Mouse (Mus musculus) hindbrain, embryonic 13.5 days (tissue): ENCODE results near the gene Rps8. TPM values are rescaled to one million over a fixed set of nuclear protein-coding genes. Genes with fewer than 3 reads are reported as not detected.

Experiments
- ATAC-seq: fragments of 200-750 bp; cut with Nextera tagmentation; 2 replicates; pipeline ENCODE4 v1.8.0; 2017; ENCODE audit warnings: moderate TSS enrichment; ENCODE audit not compliant: low FRiP score
- H3K27ac ChIP-seq: fragments of 300-500 bp; sonication (generic); 2 replicates; pipeline ENCODE4 v1.5.1; 2015; ENCODE audit warnings: inconsistent platforms, mild to moderate bottlenecking, moderate library complexity
- H3K27me3 ChIP-seq: fragments of 300-500 bp; sonication (generic); 2 replicates; pipeline ENCODE4 v1.6.1; 2015; ENCODE audit warnings: mild to moderate bottlenecking, inconsistent platforms
- H3K36me3 ChIP-seq: fragments of 300-500 bp; sonication (generic); 2 replicates; pipeline ENCODE4 v1.6.1; 2015; ENCODE audit warnings: mild to moderate bottlenecking, inconsistent platforms
- H3K4me1 ChIP-seq: fragments of 300-500 bp; sonication (generic); replicated peaks from 2 replicates; pipeline ENCODE4 v1.6.1; 2015; ENCODE audit warnings: inconsistent platforms
- H3K4me2 ChIP-seq: fragments of 300-500 bp; sonication (generic); 2 replicates; pipeline ENCODE4 v1.6.1; 2015; ENCODE audit warnings: inconsistent platforms, mild to moderate bottlenecking, moderate library complexity
- H3K4me3 ChIP-seq: fragments of 300-500 bp; sonication (generic); 2 replicates; pipeline ENCODE4 v1.5.1; 2015; ENCODE audit warnings: mild to moderate bottlenecking, inconsistent platforms
- H3K9ac ChIP-seq: fragments of 300-500 bp; sonication (generic); 2 replicates; pipeline ENCODE4 v1.6.1; 2015; ENCODE audit warnings: mild to moderate bottlenecking, inconsistent platforms
- H3K9me3 ChIP-seq: fragments of 300-500 bp; sonication (generic); 2 replicates; pipeline ENCODE4 v1.6.1; 2016; ENCODE audit warnings: inconsistent platforms
- WGBS: fragments of 180-500 bp; shearing (Covaris S2); methylation state at CpG from one replicate; pipeline ENCODE4 v1.1.7; 2015; 5-methylcytosine and 5-hydroxymethylcytosine counted together
- polyA plus RNA-seq: library from polyadenylated mRNA; unstranded; fragments of >200 nt; fragmentation: Nextera tagmentation; extraction: Ambion mirVana; gene quantifications from 2 replicates; pipeline ENCODE4 v1.2.1, GENCODE M21; 2015

Gene Rps8
- polyA plus RNA-seq, 1 experiment from 2014 or later = 608 TPM

DNA sequence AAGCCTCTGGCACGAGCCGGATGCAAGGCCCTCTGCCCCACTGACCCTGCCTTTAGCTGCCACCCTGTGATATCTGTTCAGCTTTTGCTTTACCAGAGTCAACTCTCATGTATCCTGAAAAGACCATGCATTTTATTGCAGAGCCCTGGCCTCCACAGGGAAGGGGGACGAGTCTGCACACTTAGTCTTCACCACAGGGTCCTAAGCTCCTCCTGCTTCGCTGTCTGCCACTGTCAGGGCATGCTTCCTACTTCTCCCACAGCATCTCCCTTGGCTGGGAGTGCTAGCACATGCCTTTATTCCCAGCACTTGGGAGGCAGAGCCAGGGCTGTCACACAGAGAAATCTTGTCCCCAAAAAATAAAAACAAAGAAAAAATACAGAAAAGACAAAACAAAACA, 5.1 kb upstream of the Rps8 start:
- ATAC-seq = no peak
- H3K27ac ChIP-seq = no peak overlapping the region
- no peaks in the 10 kb centered on the region for H3K27me3 ChIP-seq
- H3K4me3 ChIP-seq = no peak overlapping the region
- H3K4me1 ChIP-seq = no peaks in the 10 kb centered on the region
- peaks cover 11% of the 10 kb centered on the region for H3K36me3 ChIP-seq
- H3K4me2 ChIP-seq = no peak overlapping the region
- WGBS = 70% methylated on average over 4 of the region's 4 CpGs
- H3K9ac ChIP-seq = no peak overlapping the region
- no peaks in the 10 kb centered on the region for H3K9me3 ChIP-seq

DNA sequence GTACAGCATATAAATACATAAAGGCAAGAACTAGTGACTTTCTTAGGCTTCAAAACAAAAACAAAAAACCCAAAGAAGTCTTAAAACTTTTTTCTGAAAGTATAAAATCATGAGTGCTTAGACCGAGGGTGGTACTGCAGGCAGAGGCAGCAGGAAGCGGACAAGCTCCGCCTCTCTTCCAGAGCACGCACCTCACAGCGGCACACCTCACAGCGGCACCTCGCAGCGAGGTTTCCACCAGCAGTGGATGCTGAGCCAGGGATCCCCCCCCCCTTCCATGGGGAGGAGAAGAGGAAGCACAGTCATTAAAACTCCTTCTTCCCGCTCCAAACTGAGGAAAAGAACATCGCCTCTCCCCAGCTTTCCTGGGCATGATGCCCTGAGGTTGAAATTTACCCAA, 3.6 kb upstream of the Rps8 start:
- no peak overlapping the region for H3K9ac ChIP-seq
- no peaks in the 10 kb centered on the region for H3K27me3 ChIP-seq
- no peak for ATAC-seq
- H3K9me3 ChIP-seq = no peaks in the 10 kb centered on the region
- WGBS = 84% methylated on average over 10 of the region's 10 CpGs
- H3K27ac ChIP-seq = no peak overlapping the region
- H3K4me1 ChIP-seq = peaks cover 6% of the 10 kb centered on the region
- no peak overlapping the region for H3K4me2 ChIP-seq
- H3K36me3 ChIP-seq = peaks cover 6% of the 10 kb centered on the region; the same call in 1 of the 2 replicates
- no peak overlapping the region for H3K4me3 ChIP-seq

GRCm38 (mm10) chr4:117156372-117156771, 329 bp upstream of the Rps8 start:
- Histone ChIP-seq H3K4me3 (peak overlapping the region; percentile 92), H3K27me3 (no peaks in the 10 kb centered on the region), H3K9me3 (no peaks in the 10 kb centered on the region), H3K9ac (peak overlapping the region; percentile 99; the same call in 1 of the 2 replicates), H3K4me2 (peak overlapping the region; percentile 97), H3K36me3 (peaks cover 37% of the 10 kb centered on the region), H3K4me1 (peaks cover 27% of the 10 kb centered on the region), H3K27ac (peak overlapping the region; percentile 96)
- no peak for ATAC-seq
- WGBS = 31% methylated on average over 6 of the region's 6 CpGs

DNA sequence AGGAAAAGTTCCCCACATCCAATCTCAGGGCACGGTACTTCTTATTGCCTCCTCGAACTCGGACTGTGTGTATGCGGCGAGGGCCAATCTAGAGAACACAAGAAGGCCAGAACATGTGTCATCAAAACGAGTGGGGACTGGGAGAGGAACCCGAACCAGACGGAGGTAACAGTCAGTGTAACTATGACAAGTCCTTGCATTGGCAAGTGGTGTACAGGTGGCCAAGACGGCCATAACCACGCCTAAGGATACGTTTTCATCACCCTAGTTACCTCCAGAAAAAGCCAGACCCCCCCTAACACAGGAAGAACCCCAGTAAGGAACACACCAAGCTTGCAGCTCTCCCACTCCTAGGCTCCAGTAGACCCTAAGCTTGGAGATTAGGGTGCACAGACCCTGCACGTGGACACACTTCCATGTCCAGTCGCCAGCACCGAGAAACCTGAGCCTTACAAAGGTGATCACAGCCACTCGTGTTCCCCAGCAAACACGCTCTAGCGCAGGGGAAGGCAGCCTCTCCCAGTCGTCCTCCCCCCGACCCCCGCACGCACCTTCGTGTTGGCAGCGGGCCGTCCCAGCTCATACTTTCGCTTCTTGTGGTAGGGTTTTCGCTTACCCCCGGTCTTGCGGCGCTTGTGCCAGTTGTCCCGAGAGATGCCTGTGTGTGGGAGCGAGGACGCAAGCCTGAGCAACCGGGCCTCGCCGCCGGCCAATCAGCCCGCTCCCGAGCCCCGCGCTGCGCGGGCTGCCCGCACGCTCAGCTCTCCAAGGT, 837 bp downstream of the Rps8 start:
- no peaks in the 10 kb centered on the region for H3K9me3 ChIP-seq
- H3K4me1 ChIP-seq = peaks cover 27% of the 10 kb centered on the region
- peak overlapping the region; percentile 99 for H3K9ac ChIP-seq
- H3K36me3 ChIP-seq = peaks cover 49% of the 10 kb centered on the region
- peak overlapping the region; percentile 92 for H3K4me3 ChIP-seq
- ATAC-seq = peak; percentile 36
- no peaks in the 10 kb centered on the region for H3K27me3 ChIP-seq
- H3K4me2 ChIP-seq = peak overlapping the region; percentile 97
- 2% methylated on average over 44 of the region's 44 CpGs for WGBS
- H3K27ac ChIP-seq = peak overlapping the region; percentile 96

DNA sequence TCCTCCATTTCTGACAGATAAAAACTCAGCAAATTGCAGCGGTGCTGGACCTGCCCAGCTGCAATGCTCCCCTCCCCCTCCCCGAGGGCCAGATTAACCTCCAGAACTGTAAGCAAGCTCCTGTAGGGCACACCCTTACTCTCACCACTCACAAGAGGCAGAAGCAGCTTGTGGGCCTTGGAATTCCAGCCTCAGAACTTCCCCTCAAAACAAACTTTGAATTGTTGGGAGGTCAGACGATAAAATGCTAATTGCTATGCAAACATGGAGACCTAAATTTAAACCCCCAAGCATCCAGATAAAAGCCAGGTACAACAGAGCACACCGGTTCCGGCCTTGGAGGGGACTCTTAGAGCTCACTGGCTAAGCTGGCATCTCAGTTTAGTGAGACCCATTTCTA, 3.3 kb downstream of the Rps8 start:
- Histone ChIP-seq H3K4me2 (no peak overlapping the region), H3K36me3 (peaks cover 57% of the 10 kb centered on the region), H3K27me3 (no peaks in the 10 kb centered on the region), H3K27ac (no peak overlapping the region), H3K9me3 (no peaks in the 10 kb centered on the region), H3K4me1 (peaks cover 27% of the 10 kb centered on the region), H3K4me3 (no peak overlapping the region), H3K9ac (0 out of 2 replicates have a peak overlapping the region, but pooled peaks have one; percentile 24)
- ATAC-seq = no peak
- 86% methylated on average over 5 of the region's 5 CpGs for WGBS

DNA sequence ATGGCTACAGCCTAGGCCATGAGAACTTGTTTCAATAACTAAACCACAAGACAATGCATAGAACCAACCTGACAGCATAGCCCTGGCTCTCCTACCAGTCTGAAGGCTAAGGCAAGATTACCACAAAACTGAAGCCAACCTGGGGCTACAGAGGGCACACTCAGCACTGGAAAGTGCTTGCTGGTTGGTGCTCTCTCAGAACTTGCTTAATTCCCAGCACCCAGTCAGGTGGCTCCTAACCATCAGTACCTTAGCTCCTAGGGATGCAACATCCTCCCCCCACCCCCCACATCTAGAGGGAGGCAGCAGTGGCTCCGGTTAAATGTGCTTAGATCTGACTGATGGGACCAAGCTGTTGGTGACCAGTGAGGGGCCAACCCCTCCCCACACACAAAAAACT, 4.6 kb downstream of the Rps8 start:
- ATAC-seq = no peak
- H3K27ac ChIP-seq = no peak overlapping the region
- H3K4me1 ChIP-seq = peaks cover 27% of the 10 kb centered on the region
- no peaks in the 10 kb centered on the region for H3K9me3 ChIP-seq
- no peak overlapping the region for H3K4me2 ChIP-seq
- 79% methylated on average over 1 of the region's 1 CpGs for WGBS
- H3K36me3 ChIP-seq = peaks cover 57% of the 10 kb centered on the region
- H3K4me3 ChIP-seq = no peak overlapping the region
- no peak overlapping the region for H3K9ac ChIP-seq
- H3K27me3 ChIP-seq = no peaks in the 10 kb centered on the region

DNA sequence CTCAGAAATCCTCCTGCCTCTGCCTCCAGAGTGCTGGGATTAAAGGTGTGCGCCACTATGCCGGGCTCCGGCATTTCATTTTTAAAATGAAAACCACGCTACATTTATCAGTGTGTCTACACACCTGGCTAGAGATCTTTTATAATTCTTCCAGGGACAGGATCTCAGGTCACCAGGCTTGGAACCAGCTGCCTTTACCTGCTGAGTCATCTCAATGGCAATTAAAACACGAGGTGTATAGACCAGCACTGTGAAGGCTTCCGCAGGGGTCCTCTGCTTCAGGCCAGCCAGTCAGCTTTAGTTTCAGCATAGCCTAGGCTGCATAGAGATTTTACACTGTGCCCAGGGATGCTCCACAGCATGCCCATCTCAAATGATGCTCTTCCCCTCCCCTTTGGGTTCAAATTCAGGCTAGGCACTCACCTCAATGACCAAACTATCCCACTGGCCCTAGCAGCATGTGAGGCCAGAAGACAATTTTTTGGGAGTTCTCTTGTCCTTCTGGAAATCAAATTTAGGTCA, 5.8 kb downstream of the Rps8 start:
- no peak overlapping the region for H3K4me2 ChIP-seq
- no peak overlapping the region for H3K9ac ChIP-seq
- no peak for ATAC-seq
- no peak overlapping the region for H3K27ac ChIP-seq
- no peaks in the 10 kb centered on the region for H3K9me3 ChIP-seq
- WGBS = 86% methylated on average over 6 of the region's 6 CpGs
- H3K4me1 ChIP-seq = peaks cover 27% of the 10 kb centered on the region
- 0 out of 2 replicates have a peak, but pooled peaks cover 1% of the 10 kb centered on the region for H3K27me3 ChIP-seq
- no peak overlapping the region for H3K4me3 ChIP-seq
- H3K36me3 ChIP-seq = peaks cover 57% of the 10 kb centered on the region

- peaks cover 20% of the 10 kb centered on the region for H3K4me1 ChIP-seq
- no peak overlapping the region for H3K4me2 ChIP-seq
- peaks cover 56% of the 10 kb centered on the region for H3K36me3 ChIP-seq
- 0 out of 2 replicates have a peak overlapping the region, but pooled peaks have one; percentile 5 for H3K27ac ChIP-seq
- 0 out of 2 replicates have a peak, but pooled peaks cover 3% of the 10 kb centered on the region for H3K27me3 ChIP-seq
- 72% methylated on average over 6 of the region's 6 CpGs for WGBS
- no peak for ATAC-seq
- H3K4me3 ChIP-seq = no peak overlapping the region
- H3K9me3 ChIP-seq = no peaks in the 10 kb centered on the region
- no peak overlapping the region for H3K9ac ChIP-seq
Observed at GRCm38 (mm10) chr4:117149291-117150211, 6.5 kb downstream of the Rps8 start.

DNA sequence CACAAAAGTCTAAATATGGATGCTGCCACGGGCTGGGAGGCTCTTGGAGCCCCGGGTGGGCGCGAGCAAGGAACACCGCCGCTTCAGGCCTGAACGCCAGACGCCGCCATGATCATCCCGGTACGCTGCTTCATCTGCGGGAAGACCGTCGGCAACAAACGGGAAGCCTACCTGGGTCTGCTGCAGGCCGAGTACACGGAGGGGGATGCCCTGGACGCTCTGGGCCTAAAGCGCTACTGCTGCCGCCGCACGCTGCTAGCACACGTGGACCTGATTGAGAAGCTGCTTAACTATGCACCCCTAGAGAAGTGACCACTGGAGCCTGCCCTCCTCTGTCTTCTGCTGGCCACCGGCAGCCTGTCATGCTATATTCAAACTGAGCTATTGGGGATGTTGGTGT, 7.2 kb downstream of the Rps8 start:
- Histone ChIP-seq H3K4me2 (no peak overlapping the region), H3K36me3 (peaks cover 48% of the 10 kb centered on the region), H3K9ac (no peak overlapping the region), H3K4me3 (no peak overlapping the region), H3K9me3 (no peaks in the 10 kb centered on the region), H3K27ac (0 out of 2 replicates have a peak overlapping the region, but pooled peaks have one; percentile 5), H3K27me3 (peaks cover 8% of the 10 kb centered on the region; the same call in 1 of the 2 replicates), H3K4me1 (peaks cover 13% of the 10 kb centered on the region)
- 62% methylated on average over 24 of the region's 24 CpGs for WGBS
- no peak for ATAC-seq

DNA sequence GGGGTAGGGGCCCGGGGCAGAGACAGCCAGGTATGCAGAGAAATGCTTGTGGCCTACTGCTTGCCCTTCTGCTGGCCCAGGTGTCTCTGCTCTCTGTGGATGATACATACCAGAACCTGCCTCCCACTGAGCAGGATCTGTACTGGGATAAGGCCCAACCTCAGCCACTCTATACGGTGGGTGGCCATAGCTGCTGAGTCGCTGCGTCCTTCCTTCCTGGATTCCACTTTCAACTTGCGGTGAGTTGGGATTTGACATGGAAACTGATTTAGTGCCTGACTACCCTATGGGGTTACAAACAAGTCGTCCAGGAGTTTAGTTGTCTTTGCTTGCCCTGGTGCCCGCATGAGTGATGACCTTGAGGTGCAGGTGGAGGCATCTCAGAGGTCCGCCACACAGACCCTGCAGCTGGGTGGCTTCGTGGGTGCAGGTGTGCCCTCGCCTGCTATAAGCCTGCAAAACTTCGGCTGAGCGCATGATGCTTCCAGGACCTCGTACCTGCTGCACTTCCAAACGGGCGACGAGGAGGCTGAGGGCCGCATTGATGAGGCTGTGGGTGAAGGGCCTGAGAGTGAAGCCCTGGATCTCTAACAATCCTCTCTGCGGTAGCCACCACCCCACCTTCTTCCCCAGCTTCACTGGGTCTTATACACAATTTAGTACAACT, 7.9 kb downstream of the Rps8 start:
- H3K27me3 ChIP-seq = peaks cover 9% of the 10 kb centered on the region; the same call in 1 of the 2 replicates
- no peaks in the 10 kb centered on the region for H3K9me3 ChIP-seq
- H3K4me1 ChIP-seq = peaks cover 7% of the 10 kb centered on the region
- no peak for ATAC-seq
- 88% methylated on average over 18 of the region's 18 CpGs for WGBS
- H3K27ac ChIP-seq = no peak overlapping the region
- H3K4me2 ChIP-seq = no peak overlapping the region
- H3K36me3 ChIP-seq = peaks cover 42% of the 10 kb centered on the region
- 0 out of 2 replicates have a peak overlapping the region, but pooled peaks have one; percentile 15 for H3K9ac ChIP-seq
- H3K4me3 ChIP-seq = no peak overlapping the region

DNA sequence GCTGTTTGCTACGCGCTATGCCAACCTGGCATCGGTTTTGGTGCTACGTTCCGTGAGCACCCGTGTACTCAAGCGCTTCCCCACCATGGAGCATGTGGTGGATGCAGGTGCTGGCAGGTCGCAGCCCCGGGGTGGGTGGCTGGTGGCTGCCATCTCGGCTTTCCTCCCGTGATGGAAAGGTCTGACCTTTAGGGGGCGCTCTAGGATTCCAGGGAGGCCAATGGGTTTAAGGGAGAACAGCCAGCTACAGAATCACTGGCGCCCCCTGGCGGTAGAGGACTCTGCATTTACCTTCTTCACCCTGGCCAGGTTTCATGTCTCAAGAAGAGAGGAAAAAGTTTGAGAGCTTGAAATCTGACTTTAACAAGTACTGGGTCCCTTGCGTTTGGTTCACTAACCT, 9.9 kb downstream of the Rps8 start:
- peaks cover 24% of the 10 kb centered on the region for H3K36me3 ChIP-seq
- H3K4me1 ChIP-seq = no peaks in the 10 kb centered on the region
- no peak overlapping the region for H3K4me3 ChIP-seq
- no peaks in the 10 kb centered on the region for H3K9me3 ChIP-seq
- H3K4me2 ChIP-seq = no peak overlapping the region
- 29% methylated on average over 15 of the region's 15 CpGs for WGBS
- H3K9ac ChIP-seq = no peak overlapping the region
- H3K27me3 ChIP-seq = peaks cover 15% of the 10 kb centered on the region; the same call in 1 of the 2 replicates
- ATAC-seq = no peak
- H3K27ac ChIP-seq = no peak overlapping the region
